Mouse (Mus musculus) lung, embryonic 16.5 days (tissue): ENCODE data around the gene Tmem40. TPM values are rescaled to one million over a fixed set of nuclear protein-coding genes. Genes with fewer than 3 reads are reported as not detected.

Experiments used
- ATAC-seq: fragments of 200-750 bp; cut with Nextera tagmentation; 2 replicates; pipeline ENCODE4 v1.8.0; 2017; ENCODE audit warnings: low read depth, mild to moderate bottlenecking, moderate library complexity
- H3K27ac ChIP-seq: fragments of 300-500 bp; sonication (generic); 2 replicates; pipeline ENCODE4 v1.5.1; 2014; ENCODE audit warnings: mild to moderate bottlenecking, control low read depth, low read length
- H3K27me3 ChIP-seq: fragments of 300-500 bp; sonication (generic); 2 replicates; pipeline ENCODE4 v1.6.1; 2014; ENCODE audit warnings: low read depth, low read length, mixed read lengths; ENCODE audit not compliant: control insufficient read depth, insufficient read depth
- H3K36me3 ChIP-seq: fragments of 300-500 bp; sonication (generic); 2 replicates; pipeline ENCODE4 v1.6.1; 2014; ENCODE audit warnings: low read length; ENCODE audit not compliant: control insufficient read depth, insufficient read depth
- H3K4me1 ChIP-seq: fragments of 300-500 bp; sonication (generic); replicated peaks from 2 replicates; pipeline ENCODE4 v1.6.1; 2014; ENCODE audit warnings: low read length, mixed read lengths; ENCODE audit not compliant: control insufficient read depth, insufficient read depth
- H3K4me2 ChIP-seq: fragments of 300-500 bp; sonication (generic); 2 replicates; pipeline ENCODE4 v1.6.1; 2014; ENCODE audit warnings: low read depth, low read length, control low read depth
- H3K4me3 ChIP-seq: fragments of 300-500 bp; sonication (generic); 2 replicates; pipeline ENCODE4 v1.5.1; 2014; ENCODE audit warnings: mild to moderate bottlenecking, low read length, control low read depth
- H3K9ac ChIP-seq: fragments of 300-500 bp; sonication (generic); 2 replicates; pipeline ENCODE4 v1.6.1; 2014; ENCODE audit warnings: low read length, control low read depth
- H3K9me3 ChIP-seq: fragments of 300-500 bp; sonication (generic); 2 replicates; pipeline ENCODE4 v1.6.1; 2016; ENCODE audit warnings: low read length; ENCODE audit not compliant: control insufficient read depth
- WGBS: fragments of 180-500 bp; shearing (Covaris S2); extraction: QIAGEN DNeasy Blood & Tissue Kit; methylation state at CpG from one replicate; pipeline ENCODE4 v1.1.7; 2014; 5-methylcytosine and 5-hydroxymethylcytosine counted together
- polyA plus RNA-seq: library from polyadenylated mRNA; unstranded; fragments of >200 nt; fragmentation: Nextera tagmentation; extraction: Ambion mirVana; gene quantifications from 2 replicates; pipeline ENCODE4 v1.2.1, GENCODE M21; 2015

Tmem40 gene
- polyA plus RNA-seq, 1 experiment from 2014 or later, result 2.3 TPM

DNA sequence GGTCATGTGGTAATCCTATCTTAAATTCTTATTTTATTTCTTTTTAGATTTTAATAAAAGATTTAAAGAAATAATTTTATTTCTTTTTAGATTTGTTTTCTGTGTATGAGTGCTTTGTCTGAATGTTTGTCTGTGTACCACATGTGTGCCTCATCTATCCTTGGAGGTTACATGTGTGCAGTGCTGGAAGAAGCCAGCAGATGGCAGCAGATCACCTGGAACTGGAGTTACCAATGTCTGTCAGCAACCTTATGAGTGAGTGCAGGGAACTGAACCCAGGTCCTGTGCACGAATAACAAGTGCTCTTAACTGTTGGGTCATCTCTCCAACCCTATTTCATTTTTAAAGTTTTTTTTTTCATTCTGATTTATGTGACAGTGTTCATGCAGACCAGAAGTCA lies 35.1 kb downstream of the Tmem40 start:
- H3K27ac ChIP-seq, result no peak overlapping the region
- H3K4me3 ChIP-seq, result no peak overlapping the region
- H3K4me2 ChIP-seq, result no peak overlapping the region
- no peak for ATAC-seq
- H3K9me3 ChIP-seq, result 0 out of 2 replicates have a peak, but pooled peaks cover 4% of the 10 kb centered on the region
- 75% methylated on average over 1 of the region's 1 CpGs for WGBS
- H3K4me1 ChIP-seq, result peaks cover 8% of the 10 kb centered on the region
- H3K36me3 ChIP-seq, result no peaks in the 10 kb centered on the region
- H3K9ac ChIP-seq, result no peak overlapping the region
- no peaks in the 10 kb centered on the region for H3K27me3 ChIP-seq

DNA sequence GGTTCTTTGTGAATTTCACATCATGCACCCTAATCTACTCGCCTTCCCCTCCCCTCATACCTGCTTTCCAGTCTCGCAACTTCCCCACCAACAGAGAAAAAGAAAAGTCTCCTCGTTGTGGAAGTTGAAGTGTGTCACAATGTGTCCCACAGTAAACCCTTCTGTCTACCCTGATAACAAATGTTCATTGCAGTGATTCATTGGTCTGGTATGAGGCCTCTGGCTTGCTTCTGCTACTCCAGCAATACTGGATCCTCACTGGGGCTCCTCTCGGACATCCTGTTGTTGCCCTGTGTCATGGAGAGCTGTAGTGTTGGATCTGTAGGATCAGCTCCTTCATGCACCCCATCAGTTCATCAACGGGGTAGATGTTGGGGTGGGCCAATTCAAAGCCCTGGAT lies 40.0 kb downstream of the Tmem40 start:
- no peaks in the 10 kb centered on the region for H3K27me3 ChIP-seq
- H3K27ac ChIP-seq, result no peak overlapping the region
- H3K4me1 ChIP-seq, result peaks cover 4% of the 10 kb centered on the region
- H3K36me3 ChIP-seq, result no peaks in the 10 kb centered on the region
- no peak overlapping the region for H3K4me2 ChIP-seq
- no peak overlapping the region for H3K9ac ChIP-seq
- H3K9me3 ChIP-seq, result 0 out of 2 replicates have a peak, but pooled peaks cover 2% of the 10 kb centered on the region
- whole genome bisulfite sequencing, result 65% methylated on average over 5 of the region's 5 CpGs
- no peak overlapping the region for H3K4me3 ChIP-seq
- no peak for ATAC-seq

DNA sequence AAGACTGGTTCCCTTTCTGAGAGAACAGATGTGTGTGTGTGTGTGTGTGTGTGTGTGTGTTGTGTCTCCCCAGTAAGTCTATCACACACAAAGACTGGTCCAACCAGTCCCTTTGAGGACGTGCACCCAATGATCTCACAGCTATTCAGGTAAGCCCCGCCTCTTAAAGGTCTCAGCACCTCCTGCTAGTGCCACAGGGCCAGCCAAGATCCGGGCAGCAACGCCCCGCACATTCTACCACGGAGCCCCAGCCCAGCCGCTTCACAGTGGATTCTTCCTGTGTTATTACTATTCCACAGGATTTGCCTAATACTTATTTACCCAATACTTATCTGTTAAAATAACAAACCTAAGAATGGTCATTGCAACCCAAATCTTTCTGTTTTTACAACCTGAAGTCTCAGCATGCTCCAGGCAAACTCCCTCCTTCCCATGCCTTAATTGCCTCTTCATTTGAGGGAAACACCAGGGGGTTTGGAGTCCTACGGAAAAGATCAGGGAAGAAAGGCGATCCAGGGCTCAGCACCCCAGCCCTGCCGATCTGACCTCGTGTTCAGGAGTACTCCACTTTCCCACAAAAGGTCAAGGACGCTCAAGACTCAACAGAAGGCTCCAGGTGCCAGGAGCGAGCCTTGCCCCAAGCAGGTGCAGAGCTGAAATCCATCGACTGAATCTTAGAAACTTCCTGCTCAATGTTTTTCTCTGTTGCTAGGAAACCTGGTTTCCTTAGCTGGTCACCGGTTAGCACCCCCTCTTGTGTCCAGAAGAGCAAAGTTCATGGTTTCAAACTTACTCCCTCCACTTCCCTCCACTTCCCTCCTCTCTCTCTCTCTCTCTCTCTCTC lies 44.3 kb downstream of the Tmem40 start:
- Histone ChIP-seq H3K36me3 (no peaks in the 10 kb centered on the region), H3K4me2 (peak overlapping the region; percentile 57), H3K27me3 (no peaks in the 10 kb centered on the region), H3K4me1 (peaks cover 8% of the 10 kb centered on the region), H3K27ac (peak overlapping the region; percentile 89), H3K9me3 (no peaks in the 10 kb centered on the region), H3K9ac (peak overlapping the region; percentile 45), H3K4me3 (peak overlapping the region; percentile 35)
- 3% methylated on average over 15 of the region's 15 CpGs for WGBS
- peak; percentile 95 for ATAC-seq

DNA sequence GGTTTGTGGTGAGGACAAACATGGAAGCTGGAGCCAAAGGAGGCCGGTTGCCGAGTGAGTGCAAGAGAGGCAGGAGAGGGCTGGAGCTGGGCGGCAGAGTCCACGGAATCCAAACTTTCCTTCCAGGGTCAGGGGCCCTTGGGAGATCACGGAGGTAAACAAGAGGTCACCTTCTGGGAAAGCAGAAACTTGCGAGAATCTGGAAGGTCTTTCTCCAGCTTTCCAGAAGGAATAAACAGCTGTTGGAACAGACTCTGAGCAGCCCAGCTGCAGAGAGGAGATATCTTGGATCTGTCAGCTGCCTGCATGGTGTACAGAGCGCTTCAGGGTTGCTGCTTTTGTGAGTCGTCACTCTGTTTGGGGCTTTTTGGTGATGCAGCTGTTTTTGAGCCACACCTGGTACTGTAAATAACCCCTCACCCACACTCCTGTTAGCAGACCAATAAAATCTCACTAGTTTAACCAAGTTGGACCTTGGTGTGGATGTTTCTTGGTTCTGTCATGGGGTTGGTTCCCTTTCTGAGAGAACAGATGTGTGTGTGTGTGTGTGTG lies 45.0 kb downstream of the Tmem40 start:
- WGBS, result 11% methylated on average over 8 of the region's 8 CpGs

DNA sequence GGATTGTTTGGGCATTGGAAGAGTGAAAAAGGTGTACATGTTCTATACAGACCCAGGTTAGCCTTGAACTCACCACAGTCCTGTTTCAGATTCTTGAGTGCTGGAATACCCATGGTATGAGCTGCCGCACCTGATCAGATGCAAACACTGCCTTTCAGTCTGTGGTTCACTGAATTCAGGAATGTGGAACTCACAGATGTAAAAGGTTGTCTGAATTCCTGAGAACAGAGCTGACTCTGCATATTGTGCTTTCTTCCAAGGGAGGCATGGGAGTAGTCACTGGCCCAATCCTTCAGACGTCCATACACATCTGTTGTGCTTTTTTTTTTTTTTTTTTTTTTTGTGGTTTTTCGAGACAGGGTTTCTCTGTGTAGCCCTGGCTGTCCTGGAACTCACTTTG lies 50.9 kb downstream of the Tmem40 start:
- H3K9ac ChIP-seq, result no peak overlapping the region
- no peaks in the 10 kb centered on the region for H3K27me3 ChIP-seq
- ATAC-seq, result no peak
- no peak overlapping the region for H3K4me2 ChIP-seq
- no peaks in the 10 kb centered on the region for H3K36me3 ChIP-seq
- 75% methylated on average over 2 of the region's 3 CpGs for WGBS
- no peaks in the 10 kb centered on the region for H3K4me1 ChIP-seq
- no peak overlapping the region for H3K27ac ChIP-seq
- H3K9me3 ChIP-seq, result no peaks in the 10 kb centered on the region
- no peak overlapping the region for H3K4me3 ChIP-seq

More for the DNA sequence above, 45.0 kb downstream of the Tmem40 start:
- no peak overlapping the region for H3K4me3 ChIP-seq
- H3K9ac ChIP-seq, result 0 out of 2 replicates have a peak overlapping the region, but pooled peaks have one; percentile 21
- no peaks in the 10 kb centered on the region for H3K9me3 ChIP-seq
- H3K36me3 ChIP-seq, result no peaks in the 10 kb centered on the region
- H3K27ac ChIP-seq, result peak overlapping the region; percentile 38
- peak; percentile 53 for ATAC-seq
- peak overlapping the region; percentile 57; the same call in 1 of the 2 replicates for H3K4me2 ChIP-seq
- no peaks in the 10 kb centered on the region for H3K27me3 ChIP-seq
- peaks cover 8% of the 10 kb centered on the region for H3K4me1 ChIP-seq

DNA sequence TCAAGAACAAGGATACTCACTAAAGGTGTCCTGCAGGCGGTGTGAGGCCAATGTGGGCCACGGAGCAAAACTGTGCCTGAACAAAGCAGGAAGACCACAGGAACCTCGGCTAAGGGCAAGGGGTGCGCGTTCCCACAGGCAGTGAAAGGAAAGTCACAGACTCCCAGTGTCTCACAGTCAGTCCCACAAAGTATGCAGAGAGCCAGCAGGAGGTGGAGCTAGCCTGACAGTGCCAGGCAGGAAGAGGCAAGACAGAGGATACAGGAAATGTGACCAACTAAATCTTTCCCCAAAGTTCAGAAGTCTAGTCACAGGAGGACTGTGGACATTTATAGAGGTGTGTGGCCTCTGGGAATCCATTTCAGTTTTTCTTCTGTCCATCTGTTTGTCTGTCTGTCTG lies 59.3 kb downstream of the Tmem40 start:
- Histone ChIP-seq H3K27ac (no peak overlapping the region), H3K36me3 (no peaks in the 10 kb centered on the region), H3K4me2 (no peak overlapping the region), H3K4me1 (peaks cover 3% of the 10 kb centered on the region; the same call in 1 of the 2 replicates), H3K9me3 (no peaks in the 10 kb centered on the region), H3K27me3 (no peaks in the 10 kb centered on the region), H3K4me3 (no peak overlapping the region), H3K9ac (no peak overlapping the region)
- 62% methylated on average over 5 of the region's 5 CpGs for WGBS
- ATAC-seq, result no peak

DNA sequence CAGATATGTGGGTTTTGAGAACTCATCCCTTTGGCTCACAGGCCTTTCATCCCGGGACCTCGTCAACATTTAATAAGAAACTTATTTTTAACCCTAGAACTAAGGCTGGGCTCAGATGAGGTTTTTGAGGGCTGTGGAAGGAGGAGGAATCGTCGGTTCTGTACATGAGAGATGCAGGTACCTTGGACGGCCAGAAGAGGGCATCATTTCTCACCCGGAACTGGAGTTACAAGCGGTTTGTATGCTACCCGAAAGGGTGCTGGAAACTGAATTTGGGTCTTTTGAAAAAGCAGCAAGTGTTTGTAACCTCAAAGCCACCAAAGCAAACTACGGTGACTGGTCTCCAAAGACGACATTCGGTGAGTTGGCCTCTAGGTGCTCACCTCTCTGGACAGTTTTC lies 60.9 kb downstream of the Tmem40 start:
- H3K9ac ChIP-seq, result no peak overlapping the region
- no peak overlapping the region for H3K4me3 ChIP-seq
- H3K4me2 ChIP-seq, result no peak overlapping the region
- no peaks in the 10 kb centered on the region for H3K27me3 ChIP-seq
- no peaks in the 10 kb centered on the region for H3K9me3 ChIP-seq
- 53% methylated on average over 11 of the region's 11 CpGs for whole genome bisulfite sequencing
- no peak overlapping the region for H3K27ac ChIP-seq
- no peaks in the 10 kb centered on the region for H3K36me3 ChIP-seq
- H3K4me1 ChIP-seq, result peaks cover 5% of the 10 kb centered on the region; the same call in 1 of the 2 replicates
- no peak for ATAC-seq

DNA sequence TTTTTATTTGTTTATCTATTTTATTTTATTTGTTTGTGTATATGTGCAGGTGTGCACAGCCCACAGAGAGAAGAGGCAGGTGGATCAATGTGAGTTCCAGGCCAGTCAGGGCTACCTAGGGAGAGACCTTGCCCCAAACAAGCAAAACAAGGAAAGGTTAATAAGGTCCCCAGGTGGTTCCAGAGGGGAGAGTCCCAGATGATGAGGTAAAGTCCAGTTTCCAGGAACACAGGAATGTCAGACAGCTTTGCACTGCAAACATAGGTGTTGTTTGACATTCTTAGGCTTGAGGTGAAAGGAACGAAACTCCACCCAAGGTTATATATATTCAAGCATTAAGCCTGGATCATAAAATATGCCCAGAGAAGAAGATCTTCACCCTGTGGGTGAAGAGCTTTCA lies 61.4 kb downstream of the Tmem40 start:
- H3K4me2 ChIP-seq, result no peak overlapping the region
- no peak overlapping the region for H3K9ac ChIP-seq
- no peak overlapping the region for H3K27ac ChIP-seq
- H3K27me3 ChIP-seq, result no peaks in the 10 kb centered on the region
- H3K9me3 ChIP-seq, result no peaks in the 10 kb centered on the region
- no peaks in the 10 kb centered on the region for H3K36me3 ChIP-seq
- no peak for ATAC-seq
- H3K4me3 ChIP-seq, result no peak overlapping the region
- WGBS, result 45% methylated on average over 1 of the region's 1 CpGs
- peaks cover 5% of the 10 kb centered on the region; the same call in 1 of the 2 replicates for H3K4me1 ChIP-seq

DNA sequence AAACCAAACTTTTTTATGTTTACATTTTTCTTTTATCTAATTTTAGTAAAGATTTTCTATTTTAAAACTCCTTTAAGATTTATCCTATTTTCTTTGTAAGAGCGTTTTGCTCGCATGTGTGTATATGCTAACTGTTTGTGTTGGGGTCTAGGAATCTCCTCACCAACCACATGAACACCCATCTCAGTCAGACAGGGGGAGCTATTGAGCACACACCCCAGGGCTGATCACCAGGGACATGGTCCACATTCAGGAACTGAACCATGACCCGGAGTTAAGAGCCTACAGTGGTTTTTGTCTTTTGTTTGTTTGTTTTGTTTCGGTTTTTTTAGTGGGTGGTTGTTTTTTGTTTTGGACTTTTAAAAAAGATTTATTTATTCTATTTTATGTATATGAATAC lies 63.5 kb downstream of the Tmem40 start:
- H3K27me3 ChIP-seq, result no peaks in the 10 kb centered on the region
- H3K4me2 ChIP-seq, result no peak overlapping the region
- WGBS, result 76% methylated on average over 4 of the region's 4 CpGs
- no peak overlapping the region for H3K27ac ChIP-seq
- H3K9me3 ChIP-seq, result no peaks in the 10 kb centered on the region
- no peak overlapping the region for H3K9ac ChIP-seq
- H3K4me3 ChIP-seq, result no peak overlapping the region
- peaks cover 5% of the 10 kb centered on the region; the same call in 1 of the 2 replicates for H3K4me1 ChIP-seq
- ATAC-seq, result no peak
- H3K36me3 ChIP-seq, result no peaks in the 10 kb centered on the region
